Mouse (Mus musculus) activated CD4-positive, CD25-positive, alpha-beta regulatory T cell, adult 4 months (primary cell): ENCODE results near the gene Nol10. TPM values are rescaled to one million over a fixed set of nuclear protein-coding genes. Genes with fewer than 3 reads are reported as not detected.

Source experiments
- ATAC-seq: one replicate; pipeline ENCODE4 v1.8.0; 2017
- polyA plus RNA-seq, 2 experiments: library from polyadenylated mRNA; unstranded; fragments of 100-300 nt; shearing (Covaris generic); gene quantifications; one replicate each; pipeline ENCODE4 v1.2.1; 2017

The Nol10 gene
- polyA plus RNA-seq, 2 experiments from 2014 or later = 25.4 to 29.9 TPM

DNA sequence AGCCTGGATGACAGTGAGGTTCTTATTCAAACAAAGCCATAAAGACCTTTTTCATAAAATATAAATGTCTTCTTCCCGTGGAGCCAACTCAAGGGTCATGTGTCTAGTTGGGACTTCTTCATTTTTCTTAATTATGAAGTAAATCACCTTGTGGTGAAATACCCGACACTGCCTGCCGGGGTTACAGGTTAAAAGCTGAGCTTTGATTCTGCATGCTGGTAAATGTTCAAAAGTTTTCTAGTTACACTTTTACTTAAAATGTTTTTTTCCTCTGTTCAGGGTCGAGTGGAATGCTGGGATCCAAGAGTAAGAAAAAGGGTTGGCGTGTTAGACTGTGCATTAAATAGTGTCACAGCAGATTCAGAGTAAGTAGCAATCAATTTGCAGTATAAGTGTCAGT lies 14.1 kb downstream of the Nol10 start:
- no peak for ATAC-seq

DNA sequence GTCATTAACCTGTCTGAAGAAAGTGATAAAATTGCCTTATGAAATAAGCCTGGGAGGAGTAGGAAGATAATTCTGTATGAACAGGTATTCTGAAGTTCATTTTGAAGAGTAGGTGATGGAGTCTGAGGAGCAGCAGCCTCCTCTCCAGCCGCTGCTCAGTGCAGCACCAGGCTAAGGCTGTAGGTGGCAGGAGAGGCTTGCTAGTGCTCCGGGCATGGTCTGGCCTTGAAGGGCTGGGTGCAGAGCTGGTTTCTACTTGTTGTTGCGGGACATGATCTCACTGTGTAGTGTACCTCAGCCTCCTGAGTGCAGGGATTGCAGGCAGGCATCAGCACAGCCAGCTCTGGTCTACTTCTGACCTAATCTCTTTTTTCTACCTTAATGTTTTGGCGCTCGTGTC lies 18.7 kb downstream of the Nol10 start:
- ATAC-seq = peak; percentile 98

- ATAC-seq = no peak
These were observed 20.9 kb downstream of the Nol10 start for GRCm38 (mm10) chr12:17369111-17369510.

GRCm38 (mm10) chr12:17369551-17370325 lies 21.5 kb downstream of the Nol10 start:
- ATAC-seq = no peak

DNA sequence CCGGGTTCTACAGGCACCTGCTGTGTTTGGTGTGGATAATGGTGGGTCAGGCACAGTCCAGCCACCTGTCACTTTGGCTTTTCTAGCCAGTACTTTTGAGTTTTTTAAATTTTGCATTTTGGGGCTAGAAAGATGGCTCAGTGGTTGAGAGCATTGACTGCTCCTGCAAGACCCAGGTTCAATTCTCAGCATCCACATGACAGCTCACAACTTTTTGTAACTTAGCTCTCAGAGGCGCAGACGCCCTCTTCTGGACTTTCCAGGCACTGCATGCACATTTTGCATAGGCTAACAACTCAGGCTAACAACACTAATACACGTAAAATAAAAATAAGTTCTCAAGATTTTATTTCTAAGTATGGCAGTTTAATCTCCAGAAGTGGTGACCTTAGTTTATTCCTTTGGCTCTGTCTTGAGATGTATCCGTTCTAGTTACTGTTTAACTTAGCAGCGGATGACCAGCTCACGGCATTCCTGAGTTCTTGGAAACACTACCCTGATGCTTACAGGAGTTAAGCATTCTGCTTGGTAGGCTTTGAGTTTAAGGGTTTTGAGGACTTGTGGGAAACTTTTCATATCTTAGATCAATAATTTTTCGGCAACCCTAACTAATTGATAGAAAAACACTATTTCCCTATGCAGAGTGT lies 23.5 kb downstream of the Nol10 start:
- no peak for ATAC-seq

DNA sequence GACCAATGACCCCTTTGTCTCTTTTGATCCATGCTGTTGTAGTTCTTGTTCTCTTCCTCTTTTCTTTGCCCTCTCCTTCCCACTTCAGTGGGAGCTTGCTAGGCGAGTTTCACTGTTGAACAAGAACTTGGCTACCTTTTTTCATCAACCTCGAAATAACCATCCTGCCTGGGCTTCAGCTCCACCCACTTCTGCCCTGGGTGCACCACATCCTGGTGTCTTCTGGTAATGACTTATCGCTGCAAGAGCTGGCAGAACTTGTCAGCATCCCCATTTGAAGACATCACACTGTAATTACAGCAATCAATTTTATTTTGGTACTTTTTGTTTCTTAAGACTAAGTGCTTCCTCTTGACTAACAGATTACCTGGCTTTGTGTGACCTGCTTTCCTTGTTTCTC lies 24.4 kb downstream of the Nol10 start:
- peak; percentile 81 for ATAC-seq

- ATAC-seq = peak; percentile 70
These were observed 25.3 kb downstream of the Nol10 start for GRCm38 (mm10) chr12:17373470-17373975.

- ATAC-seq = no peak
These were observed 27.0 kb downstream of the Nol10 start for GRCm38 (mm10) chr12:17375243-17375642.

GRCm38 (mm10) chr12:17376521-17376920 lies 28.3 kb downstream of the Nol10 start:
- ATAC-seq = no peak

GRCm38 (mm10) chr12:17380991-17381390 lies 32.7 kb downstream of the Nol10 start:
- no peak for ATAC-seq

GRCm38 (mm10) chr12:17382759-17383158 lies 34.5 kb downstream of the Nol10 start:
- no peak for ATAC-seq

GRCm38 (mm10) chr12:17386896-17387295 lies 38.6 kb downstream of the Nol10 start:
- ATAC-seq = no peak

GRCm38 (mm10) chr12:17387332-17388135 lies 39.3 kb downstream of the Nol10 start:
- no peak for ATAC-seq

GRCm38 (mm10) chr12:17388136-17388437 lies 39.8 kb downstream of the Nol10 start:
- no peak for ATAC-seq

GRCm38 (mm10) chr12:17390036-17390435 lies 41.8 kb downstream of the Nol10 start:
- no peak for ATAC-seq

DNA sequence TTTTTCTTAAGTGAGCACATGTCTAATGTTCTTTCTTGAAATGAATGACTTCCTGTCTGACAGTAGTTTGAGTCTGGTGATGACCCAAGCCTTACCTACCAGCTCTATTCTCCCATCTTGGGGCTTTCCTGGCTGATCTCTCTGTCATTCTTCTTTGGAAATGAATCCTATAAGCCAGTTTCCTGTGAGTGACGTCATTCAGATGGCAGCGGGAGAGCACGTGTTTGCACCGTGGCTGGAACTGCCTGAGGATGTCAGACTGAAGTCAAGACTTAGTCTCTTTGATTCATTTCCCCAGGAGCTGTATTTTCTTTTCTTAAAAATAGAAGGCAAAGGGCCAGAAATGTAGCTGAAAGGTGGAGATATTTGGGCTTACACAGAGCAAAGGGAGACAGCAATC lies 42.3 kb downstream of the Nol10 start:
- ATAC-seq = peak; percentile 64

DNA sequence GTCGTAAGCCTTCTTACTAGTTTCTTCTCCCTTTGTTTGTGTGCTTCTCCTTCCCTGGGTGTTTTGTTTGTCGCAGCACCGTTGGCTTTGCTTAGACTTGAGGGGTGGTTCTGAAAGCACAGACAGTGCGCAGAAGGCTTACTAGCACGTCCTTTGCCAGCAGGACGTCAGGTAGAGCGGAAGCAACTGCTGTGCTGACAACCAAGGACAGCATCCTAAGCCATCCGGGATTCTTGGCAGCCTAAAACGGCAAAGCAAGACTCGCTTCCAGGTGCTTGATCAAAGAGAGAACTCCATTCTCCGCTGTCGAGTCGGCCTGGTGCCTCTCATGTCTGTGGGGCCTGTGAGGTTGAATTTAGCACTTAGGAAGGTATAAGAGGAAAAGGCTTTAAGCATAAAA lies 44.9 kb downstream of the Nol10 start:
- no peak for ATAC-seq

DNA sequence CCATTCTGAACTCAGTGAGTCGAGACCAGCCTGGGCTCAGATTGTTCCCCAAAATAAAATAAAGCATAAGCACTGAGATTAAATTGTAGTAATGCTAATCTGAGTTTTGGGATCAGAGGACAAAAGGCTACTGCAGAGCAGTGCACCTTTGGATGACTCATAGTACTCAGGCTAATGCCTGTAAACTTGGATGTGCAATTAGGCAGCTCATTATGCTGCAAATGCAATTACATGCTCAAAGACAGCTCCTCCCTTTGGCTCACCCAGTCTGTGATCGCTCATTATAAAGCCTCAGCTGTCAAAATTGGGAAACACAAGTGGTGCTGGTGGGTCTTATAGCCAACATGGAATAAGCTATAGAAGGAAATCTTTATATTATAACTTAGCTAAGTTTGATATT lies 48.9 kb downstream of the Nol10 start:
- ATAC-seq = no peak

DNA sequence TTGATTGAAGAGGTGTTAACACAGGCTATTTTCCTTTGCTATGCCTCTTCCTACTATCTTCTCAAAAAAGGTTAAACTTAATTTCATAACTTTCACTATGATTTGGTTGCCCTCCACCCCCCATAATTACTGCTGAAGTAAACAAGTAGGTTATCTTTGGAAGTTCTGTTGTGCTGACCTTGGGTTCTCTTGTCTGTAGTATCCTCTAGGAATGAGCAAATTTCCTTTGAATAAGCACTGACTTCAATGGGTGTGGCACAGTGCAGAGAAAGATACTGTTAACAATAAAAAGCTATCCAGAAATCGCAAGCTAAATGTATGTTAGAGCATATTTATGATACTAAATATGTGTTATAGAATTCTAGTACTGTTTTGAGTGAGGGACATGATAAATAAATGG lies 53.2 kb downstream of the Nol10 start:
- ATAC-seq = no peak

DNA sequence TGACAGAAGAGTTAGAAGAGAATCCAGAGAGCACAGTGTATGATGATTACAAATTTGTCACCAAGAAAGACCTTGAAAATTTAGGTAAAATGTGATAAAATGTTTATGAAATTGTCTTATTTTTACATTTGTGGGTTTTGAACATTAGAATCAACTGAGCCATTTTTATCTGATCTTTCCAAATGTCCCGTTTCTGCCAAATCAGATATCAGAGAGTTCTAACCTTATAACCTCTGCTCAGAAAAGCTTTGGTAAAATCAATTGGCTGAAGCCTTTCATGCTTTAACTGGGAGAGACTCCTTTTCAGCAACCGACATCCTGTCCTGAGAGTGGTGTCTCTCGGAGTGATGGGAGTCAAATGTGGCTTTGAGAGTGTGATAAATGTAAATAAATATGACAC lies 53.9 kb downstream of the Nol10 start:
- no peak for ATAC-seq

DNA sequence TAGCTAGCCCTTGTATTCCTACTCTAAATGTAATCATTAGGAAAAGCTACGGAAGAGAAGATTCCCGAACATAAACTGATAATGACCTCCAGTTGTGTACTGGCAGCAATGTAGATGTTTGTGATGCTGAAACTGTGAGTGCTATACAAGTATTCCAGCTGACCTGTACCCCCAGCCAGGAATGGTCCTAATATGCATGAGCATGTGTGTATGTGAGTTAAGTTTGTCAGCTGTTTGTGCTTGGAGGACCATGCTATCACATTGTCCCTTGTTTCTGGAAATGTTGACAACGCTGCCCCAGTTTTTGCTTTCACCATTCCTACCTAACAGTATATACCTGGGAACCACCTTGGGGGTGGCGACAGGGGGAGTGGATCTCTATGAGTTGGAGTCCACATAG lies 55.7 kb downstream of the Nol10 start:
- ATAC-seq = no peak

DNA sequence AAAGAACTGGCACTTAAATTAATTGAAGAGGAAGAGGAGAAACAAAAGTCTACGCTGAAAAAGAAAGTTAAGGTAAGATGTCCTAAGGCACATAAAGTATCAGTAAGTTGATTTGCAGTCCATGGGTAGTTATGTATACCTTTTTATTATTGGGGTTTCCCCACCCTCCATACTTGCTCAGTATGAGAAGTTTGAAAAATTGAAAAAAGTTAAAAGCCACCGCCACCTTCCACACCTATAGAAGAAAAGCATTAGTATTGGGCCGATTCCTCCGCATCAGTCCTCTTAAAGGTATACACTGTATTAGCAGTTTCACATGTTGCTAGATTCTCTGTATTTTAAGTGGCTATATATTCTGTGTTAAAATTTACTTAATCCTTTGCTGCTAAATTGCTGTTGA lies 58.6 kb downstream of the Nol10 start:
- ATAC-seq = peak; percentile 72

DNA sequence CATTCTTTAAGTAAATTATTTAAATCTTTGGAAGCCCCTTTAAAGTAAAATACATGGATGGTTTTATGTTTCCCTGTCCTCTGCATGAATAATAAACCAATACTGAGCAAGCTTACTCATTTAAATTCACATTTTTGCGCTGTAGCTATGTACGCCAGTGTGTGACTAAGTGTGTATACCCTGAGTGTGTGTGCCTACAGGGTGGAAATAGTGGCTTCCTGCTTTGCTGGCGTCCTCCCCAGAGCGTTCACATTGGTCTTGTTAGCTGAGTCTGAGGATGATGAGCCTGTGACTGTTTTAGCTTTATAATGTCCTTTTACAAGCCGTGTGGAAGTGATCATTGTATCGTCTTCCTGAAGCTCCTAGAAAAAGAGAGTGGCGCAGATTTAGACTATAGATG lies 60.1 kb downstream of the Nol10 start:
- no peak for ATAC-seq

DNA sequence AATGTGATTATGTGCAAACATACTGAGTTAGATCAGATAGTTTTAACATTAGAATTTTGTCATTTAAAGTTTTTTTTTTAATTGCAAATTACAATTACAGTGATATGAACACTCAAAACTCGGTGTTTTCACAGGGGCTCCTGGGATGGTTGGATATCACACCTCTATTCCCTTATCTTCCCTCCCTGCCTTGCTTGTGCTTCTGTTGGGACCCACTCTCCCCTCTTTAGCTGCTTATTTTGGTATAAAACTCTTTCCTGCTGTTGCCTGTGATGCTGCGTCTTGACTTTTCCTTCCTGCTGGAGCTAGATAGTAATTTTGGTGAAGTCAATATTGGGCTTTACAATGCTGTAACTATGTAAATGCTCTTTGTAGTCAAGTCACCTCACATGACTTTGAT lies 63.0 kb downstream of the Nol10 start:
- ATAC-seq = no peak
